Comparison of ENCODE assay signal across 24 mouse cellular contexts in the genomic region with DNA sequence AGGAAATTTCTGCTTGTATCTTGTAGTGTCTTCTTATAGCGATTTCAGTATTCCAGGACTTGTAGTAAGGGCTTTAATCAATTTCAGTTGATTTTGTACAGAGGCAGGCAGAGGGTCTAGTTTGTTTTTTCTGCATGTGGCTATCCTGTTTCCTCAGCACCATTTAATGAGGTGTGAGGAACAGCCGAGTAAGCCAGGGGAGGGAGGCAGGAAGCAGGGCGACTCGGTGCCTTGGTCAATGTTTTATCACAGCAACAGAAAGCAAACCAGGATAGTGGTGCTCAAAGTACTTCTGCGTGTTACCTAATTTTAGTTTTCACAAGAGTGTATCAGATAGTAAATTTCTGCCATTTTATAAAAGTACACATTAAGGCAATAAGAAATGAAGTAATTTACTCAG. TPM values are rescaled to one million over a fixed set of nuclear protein-coding genes. Genes with fewer than 3 reads are reported as not detected.
DNase-seq lines count a peak whose midpoint lies in the region; ATAC-seq and TF ChIP-seq lines count a peak whose summit lies in the region.
"Had no signal": no experiment of that assay in that cellular context is flagged by ENCODE, and none has a peak within 500 bp of the region (broad histone marks: within the 10 kb centered on the region; RNA-seq: fewer than 3 reads in every experiment).

No protein-coding gene starts in this region.

- no peak overlapping the region for H3K4me3 ChIP-seq in kidney, postnatal 0 days (replicated peaks; ENCODE audit: low read depth, low read length)
- H3K4me3 ChIP-seq in kidney, embryonic 14.5 days (ENCODE audit: low read length): no peak overlapping the region
- no peak overlapping the region for H3K4me3 ChIP-seq in lung, embryonic 14.5 days (ENCODE audit: low read depth, low read length)
- H3K4me3 ChIP-seq: embryonic facial prominence, embryonic 10.5 days; embryonic facial prominence, embryonic 12.5 days; forebrain, embryonic 13.5 days; forebrain, embryonic 15.5 days had no signal

- no peak for ATAC-seq in kidney, postnatal 0 days (replicated peaks; ENCODE audit: low FRiP score, low read depth)
- no peak for ATAC-seq in kidney, embryonic 14.5 days (ENCODE audit: low FRiP score, low TSS enrichment)
- no peak for ATAC-seq in lung, embryonic 14.5 days (ENCODE audit: insufficient read depth)
- ATAC-seq: activated CD4-positive, CD25-positive, alpha-beta regulatory T cell, adult 4 months; CD4-positive, CD25-positive, alpha-beta regulatory T cell, adult 4 months; forebrain, embryonic 13.5 days; forebrain, embryonic 15.5 days; forebrain, postnatal 0 days; Patski had no signal

- H3K27ac ChIP-seq in kidney, postnatal 0 days: no peak overlapping the region
- H3K27ac ChIP-seq in kidney, embryonic 14.5 days (ENCODE audit: low read depth, low read length): no peak overlapping the region
- no peak overlapping the region for H3K27ac ChIP-seq in lung, embryonic 14.5 days (ENCODE audit: low read depth)
- H3K27ac ChIP-seq: embryonic facial prominence, embryonic 10.5 days; embryonic facial prominence, embryonic 12.5 days; forebrain, embryonic 13.5 days; forebrain, embryonic 15.5 days had no signal

- no peaks in the 10 kb centered on the region for H3K27me3 ChIP-seq in kidney, postnatal 0 days (ENCODE audit: insufficient read depth, low read length)
- H3K27me3 ChIP-seq in kidney, embryonic 14.5 days (ENCODE audit: control insufficient read depth, insufficient read depth, low read length): no peaks in the 10 kb centered on the region
- H3K27me3 ChIP-seq in lung, embryonic 14.5 days (ENCODE audit: insufficient read depth, low read length): no peaks in the 10 kb centered on the region
- H3K27me3 ChIP-seq: CH12.LX; embryonic facial prominence, embryonic 12.5 days; forebrain, embryonic 13.5 days; forebrain, embryonic 15.5 days; Patski had no signal

- TF ChIP-seq CTCF in kidney, postnatal 0 days (IDR thresholded peaks at IDR 0.05; ENCODE audit: low read depth): no peak
- no peak for TF ChIP-seq CTCF in lung, embryonic 14.5 days (IDR thresholded peaks at IDR 0.05; ENCODE audit: low read depth)

- H3K4me2 ChIP-seq in kidney, postnatal 0 days (ENCODE audit: low read length): no peak overlapping the region
- no peak overlapping the region for H3K4me2 ChIP-seq in kidney, embryonic 14.5 days (replicated peaks; ENCODE audit: low read depth, low read length)
- no peak overlapping the region for H3K4me2 ChIP-seq in lung, embryonic 14.5 days
- H3K4me2 ChIP-seq: embryonic facial prominence, embryonic 12.5 days; forebrain, embryonic 13.5 days; forebrain, embryonic 15.5 days had no signal

- no peak overlapping the region for H3K9ac ChIP-seq in kidney, postnatal 0 days (ENCODE audit: low read depth, low read length)
- no peak overlapping the region for H3K9ac ChIP-seq in kidney, embryonic 14.5 days (ENCODE audit: low read depth, low read length)
- no peak overlapping the region for H3K9ac ChIP-seq in lung, embryonic 14.5 days
- H3K9ac ChIP-seq: embryonic facial prominence, embryonic 12.5 days; forebrain, embryonic 13.5 days; forebrain, embryonic 15.5 days; forebrain, postnatal 0 days had no signal

- H3K4me1 ChIP-seq in kidney, postnatal 0 days (replicated peaks; ENCODE audit: insufficient read depth, low read length): no peaks in the 10 kb centered on the region
- no peaks in the 10 kb centered on the region for H3K4me1 ChIP-seq in kidney, embryonic 14.5 days (ENCODE audit: control insufficient read depth, insufficient read depth, low read length)
- H3K4me1 ChIP-seq in lung, embryonic 14.5 days (ENCODE audit: insufficient read depth): no peaks in the 10 kb centered on the region
- H3K4me1 ChIP-seq: embryonic facial prominence, embryonic 12.5 days; forebrain, embryonic 13.5 days had no signal

- DNase-seq in embryo, embryonic 10 days (ENCODE audit: low spot score): peak; percentile 22
- no peak for DNase-seq in embryo, embryonic 11 days
- DNase-seq in kidney, postnatal 0 days (ENCODE audit: low spot score): peak; percentile 46
- peak; percentile 27 for DNase-seq in lung, embryonic 14.5 days
- DNase-seq in lung, postnatal 10 days: no peak
- DNase-seq: adrenal gland, adult 8-10 months; adrenal gland, postnatal 14 days; adrenal gland, postnatal 36 days; B cell, adult 2 months; cerebellum, adult 11-12 months; cerebellum, adult 2 months; cerebellum, postnatal 10 days; cerebellum, postnatal 25 days; forebrain, postnatal 0 days had no signal

- H3K36me3 ChIP-seq in kidney, postnatal 0 days (ENCODE audit: insufficient read depth, low read length): no peaks in the 10 kb centered on the region
- H3K36me3 ChIP-seq in kidney, embryonic 14.5 days (ENCODE audit: control insufficient read depth, insufficient read depth, low read length): no peaks in the 10 kb centered on the region
- H3K36me3 ChIP-seq in lung, embryonic 14.5 days (ENCODE audit: insufficient read depth): no peaks in the 10 kb centered on the region
- H3K36me3 ChIP-seq: embryonic facial prominence, embryonic 12.5 days had no signal

- no peaks in the 10 kb centered on the region for H3K9me3 ChIP-seq in kidney, postnatal 0 days (replicated peaks; ENCODE audit: low read length)
- no peaks in the 10 kb centered on the region for H3K9me3 ChIP-seq in kidney, embryonic 14.5 days (ENCODE audit: control insufficient read depth, low read length)
- no peaks in the 10 kb centered on the region for H3K9me3 ChIP-seq in lung, embryonic 14.5 days (ENCODE audit: low read depth, low read length)
- H3K9me3 ChIP-seq: embryonic facial prominence, embryonic 10.5 days; embryonic facial prominence, embryonic 12.5 days; forebrain, embryonic 15.5 days; G1E had no signal

- WGBS in kidney, postnatal 0 days: 20% methylated on average over 5 of the region's 5 CpGs
- 17% methylated on average over 5 of the region's 5 CpGs for WGBS in kidney, embryonic 14.5 days
- 28% methylated on average over 5 of the region's 5 CpGs for WGBS in lung, embryonic 14.5 days

RNA-seq across cellular contexts. Expression of a gene that starts 13.2 kb away (rescaled TPM):
- polyA plus RNA-seq in kidney, postnatal 0 days (2015; fragmentation: Nextera tagmentation; extraction: Ambion mirVana): 5.6 and 5.8 TPM in 2 replicates
- 4.8 and 6.7 TPM in 2 replicates for polyA plus RNA-seq in kidney, embryonic 14.5 days (2014; fragmentation: Nextera tagmentation; extraction: Ambion mirVana)
- 6.3 and 7.6 TPM in 2 replicates for polyA plus RNA-seq in lung, embryonic 14.5 days (2014; fragmentation: Nextera tagmentation; extraction: Ambion mirVana)

Comparison
In these comparisons a context has a peak if more than half of its experiments do, and no peak if none do; other contexts are left out.
1. DNase-seq: peak in embryo, embryonic 10 days (single experiment), kidney, postnatal 0 days (single experiment) and lung, embryonic 14.5 days (single experiment); none in embryo, embryonic 11 days (single experiment) and lung, postnatal 10 days (single experiment).